In genomic region chr7:45053931-45054510, GRCm38 (mm10) we compare ENCODE assay signal across 8 mouse cellular contexts. TPM values are rescaled to one million over a fixed set of nuclear protein-coding genes. Genes with fewer than 3 reads are reported as not detected.
A peak's percentile ranks its signal among the peaks of the same experiment; 100 is the strongest.
DNase-seq lines count a peak whose midpoint lies in the region; ATAC-seq and TF ChIP-seq lines count a peak whose summit lies in the region.

No protein-coding gene starts in this region.

- WGBS in forebrain, embryonic 15.5 days = under 1% methylated on average over 33 of the region's 33 CpGs
- WGBS in lung, embryonic 15.5 days = under 1% methylated on average over 33 of the region's 33 CpGs

- H3K9me3 ChIP-seq in ES-E14 (ENCODE audit: control insufficient read depth, insufficient read depth, low read depth, low read length) = no peaks in the 10 kb centered on the region
- H3K9me3 ChIP-seq in forebrain, embryonic 15.5 days = no peaks in the 10 kb centered on the region
- H3K9me3 ChIP-seq in lung, embryonic 15.5 days = no peaks in the 10 kb centered on the region

- H3K27me3 ChIP-seq in forebrain, embryonic 15.5 days = no peaks in the 10 kb centered on the region
- H3K27me3 ChIP-seq in lung, embryonic 15.5 days = no peaks in the 10 kb centered on the region

- peak overlapping the region; percentile 96 for H3K27ac ChIP-seq in ES-E14 (ENCODE audit: insufficient read depth, low read depth, low read length, poor library complexity, severe bottlenecking)
- H3K27ac ChIP-seq in forebrain, embryonic 15.5 days (replicated peaks) = peak overlapping the region; percentile 100
- H3K27ac ChIP-seq in lung, embryonic 15.5 days = peak overlapping the region; percentile 100

- peaks cover 13% of the 10 kb centered on the region for H3K36me3 ChIP-seq in ES-E14 (ENCODE audit: control insufficient read depth, insufficient read depth, low read length, poor library complexity, severe bottlenecking)
- peaks cover 14% of the 10 kb centered on the region for H3K36me3 ChIP-seq in forebrain, embryonic 15.5 days
- H3K36me3 ChIP-seq in lung, embryonic 15.5 days = peaks cover 14% of the 10 kb centered on the region

- H3K4me2 ChIP-seq in forebrain, embryonic 15.5 days (replicated peaks) = peak overlapping the region; percentile 94
- peak overlapping the region; percentile 84 for H3K4me2 ChIP-seq in lung, embryonic 15.5 days

- H3K4me1 ChIP-seq in ES-E14 (ENCODE audit: control insufficient read depth in 2 of 2, insufficient read depth in 2 of 2, low read length in 2 of 2, poor library complexity in 1 of 2) = peaks cover 0 to 16% of the 10 kb centered on the region in 2 experiments; a peak in 2 of 4 replicates
- peaks cover 34% of the 10 kb centered on the region for H3K4me1 ChIP-seq in forebrain, embryonic 15.5 days
- H3K4me1 ChIP-seq in lung, embryonic 15.5 days = peaks cover 17% of the 10 kb centered on the region

- intact Hi-C loops in heart, postnatal 36 days (cut with DNase I) = loop anchor here (5.0 kb wide), 1 partner anchor 72 kb away; no protein-coding TSS in a partner anchor

- peak overlapping the region; percentile 97 to 99 for H3K4me3 ChIP-seq in ES-E14 (ENCODE audit: insufficient read depth in 1 of 2, low read depth in 1 of 2, low read length in 2 of 2, poor library complexity in 1 of 2, severe bottlenecking in 1 of 2)
- peak overlapping the region; percentile 86 for H3K4me3 ChIP-seq in forebrain, embryonic 15.5 days
- H3K4me3 ChIP-seq in lung, embryonic 15.5 days = peak overlapping the region; percentile 91

- in situ Hi-C loops in ES-E14 (cut with MboI; ENCODE audit: low sequenced_read_pairs in 2 of 2, unreplicated experiment in 2 of 2) = no loop called here

- H3K9ac ChIP-seq in ES-E14 (ENCODE audit: insufficient read depth, low read depth, low read length, poor library complexity, severe bottlenecking) = peak overlapping the region; percentile 83
- H3K9ac ChIP-seq in forebrain, embryonic 15.5 days (replicated peaks) = peak overlapping the region; percentile 92
- peak overlapping the region; percentile 93 for H3K9ac ChIP-seq in lung, embryonic 15.5 days

- peak; percentile 92 for ATAC-seq in forebrain, embryonic 15.5 days (replicated peaks)
- peak; percentile 95 for ATAC-seq in lung, embryonic 15.5 days (ENCODE audit: borderline replicate concordance, extremely low read depth, low FRiP score, low TSS enrichment)

- peak; percentile 99 for DNase-seq in ES-E14 (ENCODE audit: low read depth, low spot score)
- peak; percentile 98 for DNase-seq in cerebellum, adult 11-12 months
- peak; percentile 87 to 90 for DNase-seq in heart, postnatal 36 days
- peak; percentile 92 to 95 for DNase-seq in layer of hippocampus, adult 8-10 months (ENCODE audit: low spot score in 2 of 2)
- DNase-seq in ovary, adult 18-20 months (ENCODE audit: low spot score) = peak; percentile 98
- DNase-seq in thymus, postnatal 0 days (ENCODE audit: low spot score) = peak; percentile 98

TF ChIP-seq in ES-E14, 5 proteins besides CTCF, POLR2A, EP300 and RAD21:
- TF ChIP-seq CHD2 (IDR thresholded peaks at IDR 0.05; ENCODE audit: low read depth, low read length) (no peak), ZNF384 (IDR thresholded peaks at IDR 0.05; ENCODE audit: low read depth, low read length) (no peak; the same call in 1 of the 2 replicates), HCFC1 (IDR thresholded peaks at IDR 0.05; ENCODE audit: borderline replicate concordance, insufficient read depth, low read length) (no peak), MAFK (IDR thresholded peaks at IDR 0.05; ENCODE audit: insufficient read depth, low read depth, low read length) (no peak), ZC3H11A (IDR thresholded peaks at IDR 0.05; ENCODE audit: borderline replicate concordance, low read depth, low read length) (no peak)

RNA-seq across cellular contexts. Expression of gene Prr12, which starts 1.3 kb away (rescaled TPM):
- 32.3 and 37.5 TPM in 2 replicates for total RNA-seq in ES-E14 (2012; rRNA removed)
- 16.0 and 16.1 TPM in 2 replicates for polyA plus RNA-seq in forebrain, embryonic 15.5 days (2015; fragmentation: Nextera tagmentation; extraction: Ambion mirVana)
- 10 to 100 TPM; 23.4 to 29.4 TPM for total RNA-seq in heart, postnatal 36 days (2021)
- 10 to 100 TPM; 72.9 to 75.3 (median 73.6) TPM for total RNA-seq in layer of hippocampus, adult 8-10 months (2022)
- polyA plus RNA-seq in lung, embryonic 15.5 days (2015; fragmentation: Nextera tagmentation; extraction: Ambion mirVana) = 10.9 and 11.1 TPM in 2 replicates
- polyA plus RNA-seq in thymus, postnatal 0 days (2015; fragmentation: Nextera tagmentation; extraction: Ambion mirVana) = 7.6 and 9.0 TPM in 2 replicates

RNA-seq across cellular contexts. Expression of gene Nosip, which starts 8.2 kb away (rescaled TPM):
- 94.2 and 106 TPM in 2 replicates for total RNA-seq in ES-E14 (2012; rRNA removed)
- polyA plus RNA-seq in forebrain, embryonic 15.5 days (2015; fragmentation: Nextera tagmentation; extraction: Ambion mirVana) = 62.4 and 63.9 TPM in 2 replicates
- 10 to 100 TPM; 30.3 to 32.1 TPM for total RNA-seq in heart, postnatal 36 days (2021)
- total RNA-seq in layer of hippocampus, adult 8-10 months (2022) = 10 to 100 TPM; 42.2 to 53.5 (median 49.8) TPM
- polyA plus RNA-seq in lung, embryonic 15.5 days (2015; fragmentation: Nextera tagmentation; extraction: Ambion mirVana) = 74.9 and 75.1 TPM in 2 replicates
- 84.4 and 86.3 TPM in 2 replicates for polyA plus RNA-seq in thymus, postnatal 0 days (2015; fragmentation: Nextera tagmentation; extraction: Ambion mirVana)

RNA-seq across cellular contexts. Expression of gene Prrg2, which starts 8.5 kb away (rescaled TPM):
- 9.8 and 11.4 TPM in 2 replicates for total RNA-seq in ES-E14 (2012; rRNA removed)
- 12.6 and 15.3 TPM in 2 replicates for polyA plus RNA-seq in forebrain, embryonic 15.5 days (2015; fragmentation: Nextera tagmentation; extraction: Ambion mirVana)
- 1 to 10 TPM; 7.7 to 7.9 TPM for total RNA-seq in heart, postnatal 36 days (2021)
- 1 to 10 TPM; 6.5 to 7.6 (median 6.9) TPM for total RNA-seq in layer of hippocampus, adult 8-10 months (2022)
- polyA plus RNA-seq in lung, embryonic 15.5 days (2015; fragmentation: Nextera tagmentation; extraction: Ambion mirVana) = 23.1 and 24.2 TPM in 2 replicates
- 9.9 and 10.0 TPM in 2 replicates for polyA plus RNA-seq in thymus, postnatal 0 days (2015; fragmentation: Nextera tagmentation; extraction: Ambion mirVana)

RNA-seq across cellular contexts. Expression of gene Rras, which starts 36.3 kb away (rescaled TPM):
- total RNA-seq in ES-E14 (2012; rRNA removed) = 11.1 and 14.4 TPM in 2 replicates
- 10.4 and 11.5 TPM in 2 replicates for polyA plus RNA-seq in forebrain, embryonic 15.5 days (2015; fragmentation: Nextera tagmentation; extraction: Ambion mirVana)
- total RNA-seq in heart, postnatal 36 days (2021) = 10 to 100 TPM; 45.1 to 53.3 TPM
- 10 to 100 TPM; 13.7 to 16.8 (median 15.2) TPM for total RNA-seq in layer of hippocampus, adult 8-10 months (2022)
- polyA plus RNA-seq in lung, embryonic 15.5 days (2015; fragmentation: Nextera tagmentation; extraction: Ambion mirVana) = 49.7 and 50.4 TPM in 2 replicates
- 35.8 and 37.0 TPM in 2 replicates for polyA plus RNA-seq in thymus, postnatal 0 days (2015; fragmentation: Nextera tagmentation; extraction: Ambion mirVana)

RNA-seq across cellular contexts. Expression of gene Scaf1, which starts 37.9 kb away (rescaled TPM):
- total RNA-seq in ES-E14 (2012; rRNA removed) = 39.0 and 39.2 TPM in 2 replicates
- 42.8 and 47.1 TPM in 2 replicates for polyA plus RNA-seq in forebrain, embryonic 15.5 days (2015; fragmentation: Nextera tagmentation; extraction: Ambion mirVana)
- 10 to 100 TPM; 48.0 to 48.1 TPM for total RNA-seq in heart, postnatal 36 days (2021)
- 100 to 1,000 TPM; 163 to 173 (median 167) TPM for total RNA-seq in layer of hippocampus, adult 8-10 months (2022)
- polyA plus RNA-seq in lung, embryonic 15.5 days (2015; fragmentation: Nextera tagmentation; extraction: Ambion mirVana) = 35.5 and 36.5 TPM in 2 replicates
- polyA plus RNA-seq in thymus, postnatal 0 days (2015; fragmentation: Nextera tagmentation; extraction: Ambion mirVana) = 19.6 and 20.1 TPM in 2 replicates

Comparison
In these comparisons a context has a peak if more than half of its experiments do, and no peak if none do; other contexts are left out.
1. Peak in every context shown above with its lines: DNase-seq, ATAC-seq, H3K4me3 ChIP-seq and H3K27ac ChIP-seq.